Mouse (Mus musculus): ENCODE measurements around the gene Klf17. TPM values are rescaled to one million over a fixed set of nuclear protein-coding genes. Genes with fewer than 3 reads are reported as not detected.
"Not testable (repeated sequence)": the region's sequence is repeated elsewhere in the genome, so short reads cannot be mapped to it uniquely, and the experiment has no call there.

Gene Klf17
- not detected for total RNA-seq (2021)

DNA sequence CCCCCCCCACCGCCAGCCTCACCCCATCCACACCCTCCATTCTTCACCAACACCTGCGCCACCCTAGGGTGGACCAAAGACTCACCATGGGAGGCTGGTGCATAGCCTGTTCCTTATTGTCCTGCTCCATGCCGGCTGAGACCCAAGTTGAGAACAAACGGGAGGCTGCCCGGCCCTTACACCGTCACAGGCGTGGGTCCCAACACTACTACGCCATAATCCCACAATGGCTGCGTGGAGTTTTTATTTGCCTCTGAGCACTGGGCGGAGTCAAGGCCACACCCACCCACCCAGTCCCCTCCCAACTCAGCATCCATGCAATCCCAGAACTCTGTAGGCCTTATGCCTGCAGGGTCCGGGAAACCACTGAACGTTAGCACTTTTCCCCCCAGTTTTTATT lies at the start of gene Klf17:
Gene Klf17 (minus strand): TSS at position 233 of the 400 bp plus-strand sequence.
- DNase-seq = no peak

GRCm38 (mm10) chr4:117814333-117814732 lies 48.9 kb upstream of the Klf17 start:
- no peak for DNase-seq

DNA sequence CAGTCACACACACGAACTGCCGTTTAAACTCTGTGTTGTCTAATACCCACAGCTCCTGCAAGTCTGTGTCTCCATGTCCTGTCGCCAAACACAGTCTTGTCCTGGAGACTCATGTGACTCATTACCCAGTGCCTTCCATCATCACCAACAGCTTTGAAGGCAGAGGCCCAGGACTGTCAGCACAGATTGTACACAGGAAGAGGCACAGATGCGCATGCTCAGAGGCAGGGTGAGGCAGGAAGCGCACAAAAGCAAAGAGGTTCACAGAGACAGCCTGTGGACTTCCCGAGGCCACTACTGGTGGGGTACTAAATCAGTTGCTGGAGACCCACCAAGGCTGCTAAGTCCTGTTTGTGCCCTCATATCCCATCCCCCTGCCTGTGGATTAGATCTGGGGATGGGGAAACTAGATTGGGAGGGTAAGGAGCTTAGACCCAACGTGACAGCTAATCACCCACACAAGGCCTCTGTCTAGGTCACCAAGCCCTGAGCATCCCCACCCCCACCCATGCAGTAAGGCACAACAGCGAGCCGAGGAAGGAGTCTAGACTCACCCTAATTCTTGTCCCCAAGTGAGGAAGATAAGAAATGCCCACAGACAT lies 48.2 kb upstream of the Klf17 start:
- DNase-seq = peak; percentile 27

DNA sequence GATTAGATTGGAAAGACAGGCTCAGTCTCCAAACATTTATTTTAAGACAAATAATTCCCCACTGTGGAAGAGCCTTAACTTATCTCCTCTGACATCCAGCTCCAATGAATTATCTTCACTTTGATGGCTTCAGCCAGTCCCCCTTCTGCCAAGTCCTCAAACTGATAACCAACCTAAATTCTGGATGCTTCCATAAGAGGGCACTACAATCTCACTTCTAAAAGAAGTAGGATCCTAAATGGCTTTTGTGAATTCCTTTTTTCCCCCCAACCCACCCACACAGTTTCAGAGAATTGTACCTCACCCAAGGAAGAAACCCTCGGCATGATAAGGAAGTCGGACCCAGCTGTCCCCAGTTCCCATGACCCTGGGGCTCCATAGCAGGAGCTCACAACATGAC lies 45.5 kb upstream of the Klf17 start:
- DNase-seq = no peak

- peak; percentile 19 for DNase-seq
Measured at GRCm38 (mm10) chr4:117806992-117807391, 41.5 kb upstream of the Klf17 start.

GRCm38 (mm10) chr4:117799904-117800303 lies 34.5 kb upstream of the Klf17 start:
- DNase-seq = no peak

- no peak for DNase-seq
Measured at GRCm38 (mm10) chr4:117788308-117788707, 22.9 kb upstream of the Klf17 start.

DNA sequence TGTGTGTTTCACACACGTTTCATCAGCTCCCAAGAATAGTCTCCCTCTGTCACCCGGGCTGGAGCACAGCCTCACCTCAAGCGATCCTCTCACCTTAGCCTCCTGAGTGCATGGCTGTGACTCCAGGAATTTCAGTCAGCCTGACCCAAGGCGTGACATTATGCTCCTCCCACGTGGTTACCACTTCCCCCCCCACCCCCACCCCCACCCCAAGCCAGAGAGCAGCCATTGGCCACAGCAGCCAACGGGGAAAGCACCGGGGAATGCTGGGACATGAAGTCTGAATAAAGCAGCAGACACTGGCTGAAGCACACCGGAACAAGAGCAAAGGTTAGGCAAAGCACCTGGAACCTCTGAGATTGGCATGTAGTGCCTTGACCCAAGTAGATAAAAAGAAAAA lies 21.5 kb upstream of the Klf17 start:
- DNase-seq = peak; percentile 20

DNA sequence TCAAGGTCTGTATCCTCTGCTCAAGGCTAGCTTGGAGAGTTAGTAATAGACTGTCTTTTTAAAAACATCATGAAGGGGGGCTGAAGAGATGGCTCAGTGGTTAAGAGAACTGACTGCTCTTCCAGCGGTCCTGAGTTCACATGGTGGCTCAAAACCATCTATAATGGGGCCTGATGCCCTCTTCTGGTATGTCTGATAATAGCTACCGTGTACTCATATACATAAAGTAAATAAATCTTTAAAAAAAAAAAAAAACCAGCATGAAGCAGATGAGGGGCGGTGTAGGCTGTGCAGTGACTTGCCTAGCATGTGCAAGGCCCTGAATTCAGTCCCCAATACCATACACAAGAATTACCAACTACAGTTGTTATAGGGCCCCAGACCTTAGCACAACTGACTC lies 17.5 kb upstream of the Klf17 start:
- no peak for DNase-seq

DNA sequence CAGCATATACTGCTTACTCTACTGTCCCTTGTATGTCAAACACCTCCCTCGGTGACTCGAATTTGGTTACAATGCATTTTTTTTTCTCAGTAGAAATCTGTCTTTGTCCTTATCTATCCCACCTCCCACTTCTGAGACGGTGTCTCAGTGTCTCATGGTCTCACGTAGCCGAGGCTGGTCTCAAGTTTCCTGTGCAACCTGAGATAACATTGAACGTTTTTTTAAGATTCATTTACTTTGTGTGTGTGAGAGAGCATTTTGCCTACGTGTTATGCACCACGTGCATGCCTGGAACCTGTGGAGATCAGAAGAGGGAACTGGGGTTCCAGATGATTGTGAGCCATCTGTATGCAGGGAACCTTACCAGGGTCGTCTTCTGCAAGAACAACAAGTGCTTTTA lies 7.5 kb upstream of the Klf17 start:
- no peak for DNase-seq

DNA sequence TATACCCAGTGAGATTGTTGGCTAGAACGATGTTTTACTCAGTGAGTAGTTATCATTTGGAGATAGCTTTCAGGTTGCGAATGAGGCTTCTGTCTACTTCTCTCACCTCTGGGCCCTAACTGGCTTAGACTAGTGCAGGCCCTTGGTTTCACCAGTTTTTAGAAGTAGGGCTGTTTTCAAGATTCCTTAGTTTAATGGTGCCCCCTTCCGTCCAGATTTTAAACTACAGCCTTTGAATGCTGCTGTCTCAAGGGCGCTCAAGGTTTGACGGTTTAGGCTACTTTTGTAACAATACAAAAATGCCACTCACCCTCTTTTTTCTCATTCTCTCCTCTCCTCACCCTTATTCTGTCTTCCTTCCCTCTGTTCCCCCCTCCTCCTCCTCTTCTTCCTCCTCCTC lies 5.5 kb upstream of the Klf17 start:
- DNase-seq = peak; percentile 81

- no peak for DNase-seq
Measured at GRCm38 (mm10) chr4:117760151-117760550, 5.3 kb downstream of the Klf17 start.

DNA sequence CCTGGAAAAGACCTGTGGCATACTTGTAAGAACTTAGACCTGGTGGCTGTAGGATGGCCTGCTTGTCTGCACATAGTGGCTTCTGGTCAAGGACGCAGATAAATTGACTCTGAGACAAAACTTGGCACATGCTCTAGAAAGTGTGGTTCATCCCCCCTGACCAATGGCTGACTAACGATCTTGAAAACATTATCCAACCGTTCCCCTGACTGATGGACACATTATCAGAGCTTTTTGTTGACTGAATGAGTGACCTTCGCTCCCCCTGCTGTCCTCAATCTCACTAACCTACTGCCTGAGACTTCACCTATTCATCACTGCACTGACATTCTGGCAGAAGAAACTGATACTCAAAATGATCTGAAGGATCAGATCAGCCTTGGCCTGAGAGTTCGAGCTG lies 13.0 kb downstream of the Klf17 start:
- not testable (repeated sequence) for DNase-seq

GRCm38 (mm10) chr4:117737559-117737958 lies 27.9 kb downstream of the Klf17 start:
- peak; percentile 8 for DNase-seq

- DNase-seq = no peak
Measured at GRCm38 (mm10) chr4:117731926-117732325, 33.5 kb downstream of the Klf17 start.

- DNase-seq = no peak
Measured at GRCm38 (mm10) chr4:117724112-117724511, 41.3 kb downstream of the Klf17 start, which contains the start of gene Gm12845. Gene Gm12845, plus strand, starts transcription at chr4:117724412.

DNA sequence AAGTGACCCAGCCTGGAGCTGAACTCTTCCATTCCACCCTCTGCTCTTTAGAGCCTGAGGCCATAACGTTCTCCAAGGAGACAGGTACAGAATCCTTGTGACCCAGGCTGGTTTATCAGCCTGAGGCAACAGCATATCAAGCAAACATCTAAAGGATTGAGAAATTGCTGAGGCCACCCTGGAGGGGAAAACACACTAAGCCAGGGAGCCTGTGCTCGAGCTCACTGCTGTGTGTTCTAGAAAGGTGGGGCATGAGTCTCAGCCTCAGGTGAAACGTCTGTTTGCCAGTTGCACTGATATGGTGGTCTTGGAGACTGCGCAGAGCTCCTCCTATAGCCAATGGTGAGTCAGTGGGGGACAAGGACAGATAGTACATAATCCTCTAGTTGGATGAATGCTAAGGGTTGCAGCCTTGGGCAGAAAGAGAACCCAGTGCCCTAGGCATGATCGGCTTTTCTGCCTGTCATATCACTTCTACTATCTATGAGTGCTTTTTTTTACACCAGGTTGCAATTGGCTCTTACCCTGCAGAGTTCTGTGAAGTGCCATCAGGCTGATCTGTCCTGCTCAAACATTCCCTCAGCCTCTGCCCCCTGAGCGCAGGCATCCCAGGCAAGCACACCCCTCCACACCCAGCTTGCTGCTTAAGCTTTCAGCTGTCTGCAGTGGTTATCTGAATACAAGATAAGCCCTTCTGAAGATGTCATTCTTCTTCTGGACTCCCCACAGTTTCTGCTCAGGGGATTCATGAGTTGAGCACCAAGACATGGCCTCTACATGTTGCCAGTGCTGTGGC lies 51.9 kb downstream of the Klf17 start:
- DNase-seq = no peak

GRCm38 (mm10) chr4:117712314-117712713 lies 53.1 kb downstream of the Klf17 start:
- no peak for DNase-seq

DNA sequence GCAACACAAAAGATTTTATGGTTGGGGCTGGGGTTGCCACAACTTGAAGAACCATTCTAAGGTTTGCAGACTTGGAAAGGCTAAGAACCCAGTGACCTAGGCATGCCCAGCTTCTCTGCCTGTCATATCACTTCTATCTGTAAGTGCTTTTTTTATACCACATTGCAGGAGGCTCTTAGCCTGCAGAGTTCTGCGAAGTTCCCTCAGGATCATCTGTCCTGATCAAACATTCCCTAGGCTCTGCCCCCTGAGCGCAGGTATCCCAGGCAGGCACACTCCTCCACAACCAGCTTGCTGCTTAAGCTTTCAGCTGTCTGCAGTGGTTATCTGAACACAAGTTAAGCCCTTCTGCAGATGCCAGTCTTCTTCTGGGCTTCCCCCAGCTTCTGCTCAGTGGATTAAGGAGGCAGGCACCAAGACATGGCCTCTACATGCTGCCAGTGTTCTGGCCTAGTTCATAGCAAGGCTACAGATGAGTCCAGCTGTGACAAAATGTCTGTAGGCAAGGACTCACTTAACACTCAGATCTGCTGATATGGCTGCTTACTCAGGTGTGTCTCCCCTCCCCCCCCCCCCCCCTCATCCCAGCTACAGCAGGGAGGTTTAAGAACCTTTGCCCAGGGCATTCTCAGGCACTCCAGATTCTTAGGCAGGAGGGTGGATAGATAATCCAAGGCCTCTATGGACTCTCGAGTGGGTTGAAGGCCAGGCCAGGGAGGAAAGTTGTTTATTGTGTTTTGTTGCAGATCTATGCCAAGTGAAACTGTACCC lies 56.5 kb downstream of the Klf17 start:
- no peak for DNase-seq
